20 mouse cellular contexts compared by ENCODE assay signal in the genomic region with DNA sequence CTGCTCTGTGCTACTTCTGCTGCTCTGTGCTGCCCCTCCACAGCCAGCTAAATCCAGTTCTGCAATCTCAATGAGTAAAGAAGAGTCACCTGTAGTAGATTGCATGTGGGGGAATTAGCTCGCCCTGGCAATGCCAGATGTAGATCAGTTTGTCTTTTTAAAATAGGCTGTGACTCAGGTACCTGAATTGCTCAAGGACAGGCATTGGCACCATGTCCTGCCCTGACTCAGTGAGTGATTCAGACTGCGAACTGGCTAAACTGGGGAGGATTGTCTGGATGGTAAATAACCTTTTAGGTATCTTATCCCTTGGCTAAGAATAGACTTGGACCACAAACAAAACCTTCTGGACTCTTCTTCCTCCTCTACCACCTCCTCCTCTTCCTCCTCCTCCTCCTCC. TPM values are rescaled to one million over a fixed set of nuclear protein-coding genes. Genes with fewer than 3 reads are reported as not detected.
DNase-seq lines count a peak whose midpoint lies in the region; ATAC-seq and TF ChIP-seq lines count a peak whose summit lies in the region.
"Had no signal": no experiment of that assay in that cellular context is flagged by ENCODE, and none has a peak within 500 bp of the region (broad histone marks: within the 10 kb centered on the region; RNA-seq: fewer than 3 reads in every experiment).

No protein-coding gene starts in this region.

- DNase-seq in gastrocnemius, postnatal 25 days, result peak; percentile 10
- DNase-seq in gastrocnemius, adult 8-10 months (ENCODE audit: low spot score in 2 of 2), result no peak
- peak; percentile 15 for DNase-seq in urinary bladder, postnatal 25 days (ENCODE audit: low spot score)
- no peak for DNase-seq in urinary bladder, adult 2 months (ENCODE audit: low spot score)
- DNase-seq in adrenal gland, postnatal 36 days, result peak; percentile 75 to 76
- DNase-seq in neural tube, embryonic 10.5 days (ENCODE audit: extremely low spot score, low spot score), result no peak
- DNase-seq: cerebellum, postnatal 14 days; right cerebral cortex, postnatal 14 days; thymus, postnatal 36 days had no signal

- H3K9me3 ChIP-seq in intestine, postnatal 0 days (ENCODE audit: control insufficient read depth), result no peaks in the 10 kb centered on the region
- H3K9me3 ChIP-seq: embryonic facial prominence, embryonic 10.5 days; forebrain, embryonic 10.5 days; heart, embryonic 15.5 days; kidney, embryonic 15.5 days; liver, embryonic 12.5 days; midbrain, embryonic 15.5 days; neural tube, embryonic 13.5 days had no signal

- H3K4me2 ChIP-seq in intestine, postnatal 0 days (replicated peaks; ENCODE audit: low read depth), result no peak overlapping the region
- H3K4me2 ChIP-seq: heart, embryonic 15.5 days; kidney, embryonic 15.5 days; liver, embryonic 12.5 days; midbrain, embryonic 15.5 days; neural tube, embryonic 13.5 days had no signal

- H3K27ac ChIP-seq in intestine, postnatal 0 days (ENCODE audit: low read depth, low read length), result no peak overlapping the region
- H3K27ac ChIP-seq: embryonic facial prominence, embryonic 10.5 days; forebrain, embryonic 10.5 days; heart, embryonic 15.5 days; hindbrain, postnatal 0 days; kidney, embryonic 15.5 days; liver, embryonic 12.5 days; midbrain, embryonic 15.5 days; neural tube, embryonic 13.5 days had no signal

- H3K9ac ChIP-seq in intestine, postnatal 0 days (ENCODE audit: low read depth, low read length), result no peak overlapping the region
- H3K9ac ChIP-seq: heart, embryonic 15.5 days; kidney, embryonic 15.5 days; liver, embryonic 12.5 days; midbrain, embryonic 15.5 days; neural tube, embryonic 13.5 days had no signal

- no peak for ATAC-seq in intestine, postnatal 0 days
- no peak for ATAC-seq in megakaryocyte progenitor cell, adult 5-6 weeks (replicated peaks; ENCODE audit: poor library complexity)
- ATAC-seq: hindbrain, postnatal 0 days; liver, embryonic 12.5 days; lung, postnatal 0 days; midbrain, embryonic 15.5 days had no signal

- WGBS in intestine, postnatal 0 days, result 70% methylated on average over 2 of the region's 2 CpGs

- H3K4me3 ChIP-seq in intestine, postnatal 0 days (ENCODE audit: low read depth, low read length), result no peak overlapping the region
- H3K4me3 ChIP-seq: embryonic facial prominence, embryonic 10.5 days; forebrain, embryonic 10.5 days; heart, embryonic 15.5 days; kidney, embryonic 15.5 days; liver, embryonic 12.5 days; midbrain, embryonic 15.5 days; neural tube, embryonic 13.5 days had no signal

- no peaks in the 10 kb centered on the region for H3K36me3 ChIP-seq in intestine, postnatal 0 days (ENCODE audit: control insufficient read depth, insufficient read depth)
- H3K36me3 ChIP-seq: embryonic facial prominence, embryonic 10.5 days; forebrain, embryonic 10.5 days; heart, embryonic 15.5 days; kidney, embryonic 15.5 days; liver, embryonic 12.5 days; midbrain, embryonic 15.5 days; neural tube, embryonic 13.5 days had no signal

- H3K27me3 ChIP-seq in intestine, postnatal 0 days (replicated peaks; ENCODE audit: control insufficient read depth, insufficient read depth, low read length), result no peaks in the 10 kb centered on the region
- H3K27me3 ChIP-seq: heart, embryonic 15.5 days; kidney, embryonic 15.5 days; midbrain, embryonic 15.5 days; neural tube, embryonic 13.5 days had no signal

- TF ChIP-seq CTCF in intestine, postnatal 0 days (IDR thresholded peaks at IDR 0.05; ENCODE audit: low read depth), result no peak

- no peaks in the 10 kb centered on the region for H3K4me1 ChIP-seq in intestine, postnatal 0 days (replicated peaks; ENCODE audit: control insufficient read depth, insufficient read depth, low read length)
- H3K4me1 ChIP-seq: embryonic facial prominence, embryonic 10.5 days; heart, embryonic 15.5 days; kidney, embryonic 15.5 days; liver, embryonic 12.5 days; midbrain, embryonic 15.5 days; neural tube, embryonic 13.5 days had no signal

RNA-seq across cellular contexts. Expression of gene Hivep3, which starts 52.7 kb away (rescaled TPM):
- total RNA-seq in gastrocnemius, postnatal 25 days (2021), result 1 to 10 TPM; 2.4 TPM
- 1 to 10 TPM; 2.9 to 4.5 (median 3.9) TPM for total RNA-seq in gastrocnemius, adult 8-10 months (2022)
- 26.6 and 29.4 TPM in 2 replicates for polyA plus RNA-seq in urinary bladder, adult 2 months (2012; rRNA removed)
- 10 to 100 TPM in 1 of 2 experiments, 1 to 10 TPM in 1; 7.8 to 10.1 TPM for total RNA-seq in adrenal gland, postnatal 36 days (2021)
- 4.0 and 4.1 TPM in 2 replicates for polyA plus RNA-seq in intestine, postnatal 0 days (2015; fragmentation: Nextera tagmentation; extraction: Ambion mirVana)
- total RNA-seq in megakaryocyte progenitor cell, adult 5-6 weeks (2015), result 6.6 and 7.2 TPM in 2 replicates
- total RNA-seq in megakaryocyte progenitor cell, adult 5-6 weeks (2017), result 0.83 and 3.2 TPM in 2 replicates

Comparison
In these comparisons a context has a peak if more than half of its experiments do, and no peak if none do; other contexts are left out.
1. DNase-seq: peak in gastrocnemius, postnatal 25 days (single experiment), urinary bladder, postnatal 25 days (single experiment) and adrenal gland, postnatal 36 days (2 of 2); none in gastrocnemius, adult 8-10 months (0 of 2), urinary bladder, adult 2 months (single experiment) and neural tube, embryonic 10.5 days (single experiment).